Mouse (Mus musculus) liver, embryonic 13.5 days (tissue): ENCODE data around the gene Stpg3. TPM values are rescaled to one million over a fixed set of nuclear protein-coding genes. Genes with fewer than 3 reads are reported as not detected.

Source experiments
- ATAC-seq: fragments of 200-750 bp; cut with Nextera tagmentation; 2 replicates; pipeline ENCODE4 v1.8.0; 2017; ENCODE audit warnings: low read depth, mild to moderate bottlenecking, moderate number of reproducible peaks, moderate library complexity
- DNase-seq: peaks from one replicate; pipeline ENCODE4 v3.0.0; 2022
- H3K27ac ChIP-seq: fragments of 300-500 bp; sonication (generic); 2 replicates; pipeline ENCODE4 v1.5.1; 2015; ENCODE audit warnings: moderate library complexity, mild to moderate bottlenecking, inconsistent platforms
- H3K27me3 ChIP-seq: fragments of 300-500 bp; sonication (generic); 2 replicates; pipeline ENCODE4 v1.6.1; 2015; ENCODE audit warnings: mild to moderate bottlenecking, inconsistent platforms
- H3K36me3 ChIP-seq: fragments of 300-500 bp; sonication (generic); 2 replicates; pipeline ENCODE4 v1.6.1; 2015; ENCODE audit warnings: mild to moderate bottlenecking, inconsistent platforms
- H3K4me1 ChIP-seq: fragments of 300-500 bp; sonication (generic); replicated peaks from 2 replicates; pipeline ENCODE4 v1.6.1; 2015; ENCODE audit warnings: inconsistent platforms
- H3K4me2 ChIP-seq: fragments of 300-500 bp; sonication (generic); 2 replicates; pipeline ENCODE4 v1.6.1; 2015; ENCODE audit warnings: inconsistent platforms, mild to moderate bottlenecking, moderate library complexity
- H3K4me3 ChIP-seq: fragments of 300-500 bp; sonication (generic); replicated peaks from 2 replicates; pipeline ENCODE4 v1.5.1; 2015; ENCODE audit warnings: mild to moderate bottlenecking, inconsistent platforms
- H3K9ac ChIP-seq: fragments of 300-500 bp; sonication (generic); 2 replicates; pipeline ENCODE4 v1.6.1; 2015; ENCODE audit warnings: mild to moderate bottlenecking, inconsistent platforms
- H3K9me3 ChIP-seq: fragments of 300-500 bp; sonication (generic); replicated peaks from 2 replicates; pipeline ENCODE4 v1.6.1; 2016; ENCODE audit warnings: inconsistent platforms
- WGBS: fragments of 180-500 bp; shearing (Covaris S2); methylation state at CpG from one replicate; pipeline ENCODE4 v1.1.7; 2015; ENCODE audit not compliant: insufficient replicate concordance; 5-methylcytosine and 5-hydroxymethylcytosine counted together
- polyA plus RNA-seq: library from polyadenylated mRNA; unstranded; fragments of >200 nt; fragmentation: Nextera tagmentation; extraction: Ambion mirVana; gene quantifications from 2 replicates; pipeline ENCODE4 v1.2.1, GENCODE M21; 2015

Stpg3 gene
- polyA plus RNA-seq, 1 experiment from 2014 or later = not detected

GRCm38 (mm10) chr2:25224766-25225752 lies 10.6 kb upstream of the Stpg3 start:
- Histone ChIP-seq H3K4me2 (peak overlapping the region; percentile 72), H3K4me3 (peak overlapping the region; percentile 92), H3K9ac (peak overlapping the region; percentile 86), H3K36me3 (peaks cover 27% of the 10 kb centered on the region), H3K9me3 (no peaks in the 10 kb centered on the region), H3K27ac (peak overlapping the region; percentile 100), H3K4me1 (peaks cover 47% of the 10 kb centered on the region), H3K27me3 (no peaks in the 10 kb centered on the region)
- WGBS = 2% methylated on average over 40 of the region's 41 CpGs
- peak; percentile 88 for ATAC-seq
- peak; percentile 99 for DNase-seq

- WGBS = under 1% methylated on average over 17 of the region's 17 CpGs
- H3K4me3 ChIP-seq = peak within 1 kb of the TSS; percentile 92
- no peak for ATAC-seq
Observed at GRCm38 (mm10) chr2:25224492-25224765, 10.0 kb upstream of the Stpg3 start, which contains the start of gene Tubb4b. Tubb4b (minus strand) TSS chr2:25224702.

GRCm38 (mm10) chr2:25223681-25224491 lies 9.4 kb upstream of the Stpg3 start:
- DNase-seq (peak; percentile 92), ATAC-seq (peak; percentile 76)
- peak overlapping the region; percentile 92 for H3K4me3 ChIP-seq
- H3K27me3 ChIP-seq = no peaks in the 10 kb centered on the region
- peaks cover 27% of the 10 kb centered on the region for H3K36me3 ChIP-seq
- 1% methylated on average over 45 of the region's 53 CpGs for WGBS
- peaks cover 46% of the 10 kb centered on the region for H3K4me1 ChIP-seq
- peak overlapping the region; percentile 99 for H3K9ac ChIP-seq
- peak overlapping the region; percentile 100 for H3K27ac ChIP-seq
- no peaks in the 10 kb centered on the region for H3K9me3 ChIP-seq
- peak overlapping the region; percentile 95 for H3K4me2 ChIP-seq

More at GRCm38 (mm10) chr2:25224492-25224765, 10.0 kb upstream of the Stpg3 start, which contains the start of gene Tubb4b:
- peaks cover 47% of the 10 kb centered on the region for H3K4me1 ChIP-seq
- peaks cover 27% of the 10 kb centered on the region for H3K36me3 ChIP-seq
- H3K9me3 ChIP-seq = no peaks in the 10 kb centered on the region
- peak within 1 kb of the TSS; percentile 95 for H3K4me2 ChIP-seq
- peak within 1 kb of the TSS; percentile 100 for H3K27ac ChIP-seq
- H3K9ac ChIP-seq = peak within 1 kb of the TSS; percentile 99
- DNase-seq = no peak
- H3K27me3 ChIP-seq = no peaks in the 10 kb centered on the region

GRCm38 (mm10) chr2:25221331-25221772 lies 6.9 kb upstream of the Stpg3 start:
- 58% methylated on average over 5 of the region's 5 CpGs for WGBS
- Histone ChIP-seq H3K9ac (no peak overlapping the region), H3K4me2 (no peak overlapping the region), H3K4me1 (peaks cover 30% of the 10 kb centered on the region), H3K36me3 (peaks cover 27% of the 10 kb centered on the region), H3K9me3 (no peaks in the 10 kb centered on the region), H3K4me3 (peak overlapping the region; percentile 92; the same call in 1 of the 2 replicates), H3K27me3 (no peaks in the 10 kb centered on the region), H3K27ac (peak overlapping the region; percentile 30; the same call in 1 of the 2 replicates)
- DNase-seq = no peak
- no peak for ATAC-seq

GRCm38 (mm10) chr2:25218445-25218844 lies 4.0 kb upstream of the Stpg3 start, which contains the start of gene Fam166a:
Fam166a (plus strand) TSS chr2:25218745.
- H3K4me3 ChIP-seq = no peak within 1 kb of the TSS
- no peak for ATAC-seq
- H3K9ac ChIP-seq = no peak within 1 kb of the TSS
- H3K36me3 ChIP-seq = peaks cover 22% of the 10 kb centered on the region
- H3K9me3 ChIP-seq = no peaks in the 10 kb centered on the region
- peaks cover 4% of the 10 kb centered on the region; the same call in 1 of the 2 replicates for H3K27me3 ChIP-seq
- H3K4me2 ChIP-seq = no peak within 1 kb of the TSS
- DNase-seq = no peak
- peaks cover 21% of the 10 kb centered on the region for H3K4me1 ChIP-seq
- no peak within 1 kb of the TSS for H3K27ac ChIP-seq

- ATAC-seq (no peak), DNase-seq (no peak)
- Histone ChIP-seq H3K27ac (no peak overlapping the region), H3K9me3 (no peaks in the 10 kb centered on the region), H3K36me3 (peaks cover 14% of the 10 kb centered on the region), H3K27me3 (peaks cover 5% of the 10 kb centered on the region; the same call in 1 of the 2 replicates), H3K9ac (no peak overlapping the region), H3K4me1 (peaks cover 14% of the 10 kb centered on the region), H3K4me3 (no peak overlapping the region), H3K4me2 (no peak overlapping the region)
- 51% methylated on average over 2 of the region's 2 CpGs for WGBS
Observed at GRCm38 (mm10) chr2:25217666-25218065, 3.2 kb upstream of the Stpg3 start.

- WGBS = 66% methylated on average over 23 of the region's 23 CpGs
- H3K27ac ChIP-seq = no peak overlapping the region
- H3K9me3 ChIP-seq = no peaks in the 10 kb centered on the region
- no peak overlapping the region for H3K4me3 ChIP-seq
- H3K4me2 ChIP-seq = no peak overlapping the region
- no peak overlapping the region for H3K9ac ChIP-seq
- H3K4me1 ChIP-seq = peaks cover 30% of the 10 kb centered on the region
- no peak for ATAC-seq
- peaks cover 5% of the 10 kb centered on the region; the same call in 1 of the 2 replicates for H3K27me3 ChIP-seq
- no peak for DNase-seq
- H3K36me3 ChIP-seq = peaks cover 10% of the 10 kb centered on the region; the same call in 1 of the 2 replicates
Observed at GRCm38 (mm10) chr2:25213266-25213865, 1.1 kb downstream of the Stpg3 start.

GRCm38 (mm10) chr2:25211121-25211670 lies 3.2 kb downstream of the Stpg3 start, which contains the start of gene Nelfb:
Nelfb (minus strand) TSS chr2:25211489.
- Histone ChIP-seq H3K4me1 (peaks cover 33% of the 10 kb centered on the region), H3K36me3 (peaks cover 30% of the 10 kb centered on the region), H3K27me3 (peaks cover 5% of the 10 kb centered on the region; the same call in 1 of the 2 replicates), H3K4me2 (peak within 1 kb of the TSS; percentile 79), H3K27ac (peak within 1 kb of the TSS; percentile 80), H3K4me3 (peak within 1 kb of the TSS; percentile 72), H3K9ac (peak within 1 kb of the TSS; percentile 86), H3K9me3 (no peaks in the 10 kb centered on the region)
- ATAC-seq = peak; percentile 93
- under 1% methylated on average over 44 of the region's 44 CpGs for WGBS
- DNase-seq = peak; percentile 87

GRCm38 (mm10) chr2:25210686-25211085 lies 3.8 kb downstream of the Stpg3 start:
- H3K4me2 ChIP-seq = peak overlapping the region; percentile 79
- peak overlapping the region; percentile 72 for H3K4me3 ChIP-seq
- no peaks in the 10 kb centered on the region for H3K9me3 ChIP-seq
- peaks cover 35% of the 10 kb centered on the region for H3K36me3 ChIP-seq
- DNase-seq (no peak), ATAC-seq (peak; percentile 1)
- peak overlapping the region; percentile 80 for H3K27ac ChIP-seq
- H3K4me1 ChIP-seq = peaks cover 33% of the 10 kb centered on the region
- peak overlapping the region; percentile 86 for H3K9ac ChIP-seq
- peaks cover 5% of the 10 kb centered on the region; the same call in 1 of the 2 replicates for H3K27me3 ChIP-seq
- WGBS = under 1% methylated on average over 24 of the region's 24 CpGs

GRCm38 (mm10) chr2:25207593-25207992 lies 6.8 kb downstream of the Stpg3 start:
- H3K4me2 ChIP-seq = no peak overlapping the region
- H3K27ac ChIP-seq = no peak overlapping the region
- 68% methylated on average over 1 of the region's 1 CpGs for WGBS
- no peak overlapping the region for H3K4me3 ChIP-seq
- peaks cover 37% of the 10 kb centered on the region for H3K4me1 ChIP-seq
- ATAC-seq (no peak), DNase-seq (no peak)
- no peaks in the 10 kb centered on the region for H3K9me3 ChIP-seq
- peaks cover 66% of the 10 kb centered on the region for H3K36me3 ChIP-seq
- no peaks in the 10 kb centered on the region for H3K27me3 ChIP-seq
- H3K9ac ChIP-seq = 0 out of 2 replicates have a peak overlapping the region, but pooled peaks have one; percentile 10
